Mouse (Mus musculus) adrenal gland, postnatal 4 days (tissue): ENCODE results near the gene C2cd4d. TPM values are rescaled to one million over a fixed set of nuclear protein-coding genes. Genes with fewer than 3 reads are reported as not detected.

Experiments
- DNase-seq, 2 experiments: peaks; one replicate each; pipeline ENCODE4 v3.0.0; 2021 to 2022; ENCODE audit warnings: low spot score in 2 of 2, mixed read lengths in 2 of 2
- total RNA-seq, 2 experiments: library from RNA; stranded (reverse); gene quantifications; 2 replicates each; pipeline ENCODE4 v1.2.3; 2021

The C2cd4d gene
- total RNA-seq, 2 experiments from 2014 or later, result 0.62 to 0.67 TPM

DNA sequence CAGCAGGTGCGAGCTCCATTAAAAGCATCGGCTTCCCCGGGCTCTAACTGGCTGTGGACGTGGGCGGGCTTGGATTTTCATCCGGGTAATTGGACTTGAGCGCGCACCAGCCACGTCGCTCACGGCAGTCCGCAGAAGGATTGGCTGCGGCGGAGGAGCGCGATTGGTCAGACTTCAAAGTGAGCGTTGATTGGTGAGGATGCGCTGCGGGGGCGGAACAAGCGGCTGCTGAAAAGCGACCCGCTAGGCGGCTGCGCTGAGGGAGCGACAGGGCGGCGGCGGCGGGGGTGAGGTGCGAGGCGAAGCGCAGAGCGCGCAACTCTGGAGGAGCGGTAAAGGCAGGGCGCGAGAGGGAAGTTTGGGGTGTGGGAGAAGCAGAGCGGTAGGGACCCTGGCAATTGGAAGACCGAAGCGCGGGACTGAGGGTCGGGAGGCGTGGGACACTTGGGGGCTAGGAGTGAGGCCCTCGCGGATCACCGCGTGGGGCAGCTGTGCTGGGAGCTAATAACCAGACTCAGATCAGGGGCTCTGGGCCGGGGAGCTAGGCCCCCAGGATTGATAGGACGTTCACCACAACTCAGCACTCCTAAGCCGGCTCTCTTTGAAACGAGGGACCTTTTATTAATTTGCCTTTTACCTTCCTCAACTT lies 50.9 kb downstream of the C2cd4d start, which contains the start of gene Tdrkh:
Gene Tdrkh (plus strand): TSS at position 243 of the 649 bp plus-strand sequence.
- peak; percentile 85 to 87 for DNase-seq

Other genes starting within 250 kb of the C2cd4d start
- gene Gm10696, start 184.2 kb upstream of the C2cd4d start, total RNA-seq, result not detected
- gene Gm5286, start 165.7 kb upstream of the C2cd4d start, total RNA-seq, result not detected
- not detected for gene Gm4778, start 98.4 kb upstream of the C2cd4d start, total RNA-seq
- gene Them4, start 52.3 kb upstream of the C2cd4d start, total RNA-seq, result 1 to 10 TPM; 9.0 to 9.8 TPM
- not detected for gene Them5, start 20.3 kb upstream of the C2cd4d start, total RNA-seq
- gene Rorc, start 10.4 kb downstream of the C2cd4d start, total RNA-seq, result 10 to 100 TPM; 17.7 to 18.9 TPM
- 1 to 10 TPM in 1 of 2 experiments, under 1 TPM in 1; 0.78 to 1.3 TPM for gene Lingo4, start 36.1 kb downstream of the C2cd4d start, total RNA-seq
- gene Tdrkh, start 50.8 kb downstream of the C2cd4d start, total RNA-seq, result 10 to 100 TPM; 10.5 to 15.1 TPM
- gene Mrpl9, start 80.9 kb downstream of the C2cd4d start, total RNA-seq, result 10 to 100 TPM; 75.0 to 75.3 TPM
- not detected for gene Oaz3, start 81.5 kb downstream of the C2cd4d start, total RNA-seq
- 10 to 100 TPM; 50.3 to 56.4 TPM for gene Celf3, start 115.9 kb downstream of the C2cd4d start, total RNA-seq
- 1 to 10 TPM; 7.1 to 7.4 TPM for gene Riiad1, start 117.9 kb downstream of the C2cd4d start, total RNA-seq
- 10 to 100 TPM; 39.0 to 40.4 TPM for gene Snx27, start 220.3 kb downstream of the C2cd4d start, total RNA-seq